Mouse (Mus musculus) neural tube, embryonic 14.5 days (tissue): ENCODE data around the gene Efs. TPM values are rescaled to one million over a fixed set of nuclear protein-coding genes. Genes with fewer than 3 reads are reported as not detected.
A peak's percentile ranks its signal among the peaks of the same experiment; 100 is the strongest.

Experiments
- ATAC-seq: fragments of 200-750 bp; cut with Nextera tagmentation; 2 replicates; pipeline ENCODE4 v1.8.0; 2017; ENCODE audit warnings: low read depth, mild to moderate bottlenecking, moderate TSS enrichment, moderate library complexity
- H3K27ac ChIP-seq: fragments of 300-500 bp; sonication (generic); 2 replicates; pipeline ENCODE4 v1.5.1; 2014; ENCODE audit warnings: low read depth, mild to moderate bottlenecking, control low read depth, low read length, moderate library complexity, mixed read lengths
- H3K27me3 ChIP-seq: fragments of 300-500 bp; sonication (generic); 2 replicates; pipeline ENCODE4 v1.6.1; 2014; ENCODE audit warnings: low read length; ENCODE audit not compliant: control insufficient read depth, insufficient read depth
- H3K36me3 ChIP-seq: fragments of 300-500 bp; sonication (generic); 2 replicates; pipeline ENCODE4 v1.6.1; 2014; ENCODE audit warnings: low read length, mixed read lengths; ENCODE audit not compliant: control insufficient read depth, insufficient read depth
- H3K4me1 ChIP-seq: fragments of 300-500 bp; sonication (generic); 2 replicates; pipeline ENCODE4 v1.6.1; 2014; ENCODE audit warnings: low read length; ENCODE audit not compliant: control insufficient read depth, insufficient read depth
- H3K4me2 ChIP-seq: fragments of 300-500 bp; sonication (generic); 2 replicates; pipeline ENCODE4 v1.6.1; 2014; ENCODE audit warnings: mild to moderate bottlenecking, low read depth, low read length, control low read depth
- H3K4me3 ChIP-seq: fragments of 300-500 bp; sonication (generic); 2 replicates; pipeline ENCODE4 v1.5.1; 2014; ENCODE audit warnings: low read depth, low read length, control low read depth, mixed read lengths
- H3K9ac ChIP-seq: fragments of 300-500 bp; sonication (generic); replicated peaks from 2 replicates; pipeline ENCODE4 v1.6.1; 2014; ENCODE audit warnings: low read depth, mild to moderate bottlenecking, control low read depth, low read length, mixed read lengths
- H3K9me3 ChIP-seq: fragments of 300-500 bp; sonication (generic); 2 replicates; pipeline ENCODE4 v1.6.1; 2016; ENCODE audit warnings: low read length; ENCODE audit not compliant: control insufficient read depth
- WGBS: fragments of 180-500 bp; shearing (Covaris S2); extraction: QIAGEN DNeasy Blood & Tissue Kit; methylation state at CpG from one replicate; pipeline ENCODE4 v1.1.7; 2014; 5-methylcytosine and 5-hydroxymethylcytosine counted together
- polyA plus RNA-seq: library from polyadenylated mRNA; unstranded; fragments of >200 nt; fragmentation: Nextera tagmentation; extraction: Ambion mirVana; gene quantifications from 2 replicates; pipeline ENCODE4 v1.2.1, GENCODE M21; 2014

The Efs gene
- polyA plus RNA-seq, 1 experiment from 2014 or later, result 9.9 TPM

- H3K27ac ChIP-seq, result peak within 1 kb of the TSS; percentile 55
- peak within 1 kb of the TSS; percentile 8; the same call in 1 of the 2 replicates for H3K4me2 ChIP-seq
- peak; percentile 39; the same call in 1 of the 2 replicates for ATAC-seq
- 0 out of 2 replicates have a peak within 1 kb of the TSS, but pooled peaks have one; percentile 21 for H3K9ac ChIP-seq
- H3K4me1 ChIP-seq, result 0 out of 2 replicates have a peak, but pooled peaks cover 7% of the 10 kb centered on the region
- H3K27me3 ChIP-seq, result no peaks in the 10 kb centered on the region
- 20% methylated on average over 8 of the region's 8 CpGs for WGBS
- H3K9me3 ChIP-seq, result no peaks in the 10 kb centered on the region
- H3K36me3 ChIP-seq, result no peaks in the 10 kb centered on the region
- no peak within 1 kb of the TSS for H3K4me3 ChIP-seq
These were observed 10.2 kb upstream of the Efs start, which contains the start of gene Cmtm5 for GRCm38 (mm10) chr14:54935904-54936830. Gene Cmtm5, plus strand, starts transcription at chr14:54936261.

DNA sequence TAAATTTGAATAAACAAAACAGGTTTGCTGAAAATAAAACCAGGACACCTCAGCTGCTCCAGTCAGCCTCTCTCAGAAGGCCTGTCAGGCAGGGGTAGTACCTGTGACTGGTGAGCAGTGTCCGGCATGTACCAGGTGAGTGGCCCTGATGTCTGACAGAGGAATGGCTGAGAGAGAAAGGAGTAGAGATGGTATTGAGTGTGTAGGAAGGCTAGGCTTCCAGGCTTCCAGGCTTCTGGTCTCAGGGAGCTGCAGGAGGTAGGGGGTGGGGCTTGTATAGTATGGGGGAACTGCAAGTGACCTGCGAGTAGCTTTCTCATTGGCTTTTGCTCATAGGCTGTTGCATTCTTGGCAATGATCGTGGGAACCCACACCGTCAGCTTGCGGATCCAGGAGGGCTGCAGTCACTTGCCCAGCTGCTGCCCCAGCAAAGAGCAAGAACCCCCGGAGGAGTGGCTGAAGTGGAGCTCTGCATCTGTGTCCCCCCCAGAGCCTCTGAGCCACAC, 6.8 kb upstream of the Efs start, which contains the start of gene Il25:
Gene Il25, plus strand, starts transcription at position 51 of the 506 bp plus-strand sequence.
- Histone ChIP-seq H3K9ac (no peak within 1 kb of the TSS), H3K4me1 (0 out of 2 replicates have a peak, but pooled peaks cover 7% of the 10 kb centered on the region), H3K27ac (no peak within 1 kb of the TSS), H3K36me3 (no peaks in the 10 kb centered on the region), H3K4me2 (no peak within 1 kb of the TSS), H3K4me3 (no peak within 1 kb of the TSS), H3K9me3 (no peaks in the 10 kb centered on the region), H3K27me3 (no peaks in the 10 kb centered on the region)
- WGBS, result 22% methylated on average over 6 of the region's 6 CpGs
- ATAC-seq, result peak; percentile 38; the same call in 1 of the 2 replicates

DNA sequence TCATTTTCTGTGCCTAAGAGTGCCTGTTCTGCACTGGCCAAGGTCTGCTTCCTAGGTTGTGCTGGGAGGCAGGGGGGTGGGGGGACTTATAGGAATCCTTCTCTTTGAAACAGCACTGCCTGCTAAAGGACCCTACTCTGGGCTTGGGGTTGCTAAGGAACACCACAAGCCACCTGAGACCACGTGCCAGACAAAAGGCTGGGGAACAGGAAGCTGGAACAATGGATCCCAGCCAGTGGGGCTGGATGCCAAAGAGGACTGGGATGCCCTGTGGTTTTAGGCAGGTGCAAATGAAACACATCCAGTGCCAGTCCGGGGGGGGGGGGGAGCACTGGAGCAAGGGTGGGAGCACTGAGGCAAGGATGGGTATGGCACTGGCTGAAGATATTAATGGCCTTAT, 4.5 kb upstream of the Efs start:
- Histone ChIP-seq H3K9ac (no peak overlapping the region), H3K9me3 (no peaks in the 10 kb centered on the region), H3K36me3 (no peaks in the 10 kb centered on the region), H3K4me1 (peaks cover 4% of the 10 kb centered on the region; the same call in 1 of the 2 replicates), H3K4me2 (no peak overlapping the region), H3K4me3 (no peak overlapping the region), H3K27me3 (no peaks in the 10 kb centered on the region), H3K27ac (no peak overlapping the region)
- no peak for ATAC-seq
- WGBS, result 14% methylated on average over 2 of the region's 2 CpGs

DNA sequence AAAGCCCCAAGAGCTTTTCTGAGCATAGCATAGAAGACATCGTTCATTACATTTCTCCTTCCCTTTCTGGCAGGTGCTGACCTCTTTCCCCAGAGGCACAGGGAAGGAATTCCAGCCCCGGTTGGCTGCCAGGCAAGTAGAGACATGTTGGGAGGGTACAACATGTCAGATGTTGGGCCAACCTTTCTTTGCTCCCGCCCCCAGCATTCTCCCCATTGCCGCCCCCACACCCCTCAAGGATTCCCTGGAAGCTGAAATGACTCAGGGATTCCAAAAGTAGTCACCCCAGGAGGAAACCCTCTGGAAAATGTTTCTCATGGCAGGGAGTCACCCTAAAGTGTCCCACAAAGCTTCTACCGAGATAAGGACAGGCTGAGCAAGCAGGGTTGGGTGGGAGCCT, 3.9 kb upstream of the Efs start:
- ATAC-seq, result no peak
- WGBS, result 79% methylated on average over 5 of the region's 5 CpGs
- no peaks in the 10 kb centered on the region for H3K9me3 ChIP-seq

GRCm38 (mm10) chr14:54927296-54927695, 1.4 kb upstream of the Efs start:
- WGBS, result 15% methylated on average over 7 of the region's 7 CpGs
- ATAC-seq, result no peak

More for the DNA sequence above, 3.9 kb upstream of the Efs start:
- Histone ChIP-seq H3K36me3 (no peaks in the 10 kb centered on the region), H3K9ac (no peak overlapping the region), H3K4me3 (no peak overlapping the region), H3K4me2 (no peak overlapping the region), H3K4me1 (peaks cover 8% of the 10 kb centered on the region; the same call in 1 of the 2 replicates), H3K27me3 (no peaks in the 10 kb centered on the region), H3K27ac (no peak overlapping the region)

DNA sequence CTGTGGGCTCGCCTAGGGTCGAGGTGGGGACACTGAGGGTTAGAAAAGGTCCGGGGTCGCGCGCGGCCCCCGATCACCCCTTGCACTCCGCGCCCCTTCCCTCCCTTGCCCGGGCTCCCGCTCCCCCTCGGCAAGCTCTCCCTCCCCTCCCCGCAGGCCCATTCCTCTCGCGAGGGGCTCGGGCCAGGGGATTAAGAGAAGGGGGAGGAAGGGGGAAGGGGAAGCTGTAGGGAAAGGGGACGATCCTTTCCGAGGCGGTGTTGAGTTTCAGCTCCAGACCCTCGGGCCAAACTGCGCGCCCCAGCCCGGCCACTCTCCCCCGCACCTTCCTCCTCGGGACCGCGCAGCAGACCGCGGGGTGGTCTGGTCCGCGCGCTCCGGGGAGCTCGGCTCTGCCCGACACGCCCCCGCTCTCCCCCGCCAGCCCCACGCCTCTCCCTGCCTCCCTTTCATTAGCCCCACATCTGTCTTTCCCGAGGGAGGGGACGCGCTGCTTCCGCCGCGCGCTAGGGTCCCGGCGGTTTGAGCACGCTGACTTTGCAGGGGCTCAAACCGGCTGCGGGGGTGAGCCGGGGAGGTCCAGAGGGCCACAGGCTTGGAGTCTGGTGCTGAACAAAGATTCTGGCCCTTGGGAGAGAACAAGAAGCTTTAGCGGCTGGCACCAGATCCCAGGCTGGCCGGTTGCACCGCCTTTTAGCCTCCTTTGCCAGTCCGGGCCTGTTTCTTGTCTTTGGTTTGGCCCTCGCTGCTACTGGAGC, 654 bp upstream of the Efs start:
- Histone ChIP-seq H3K4me1 (peaks cover 8% of the 10 kb centered on the region; the same call in 1 of the 2 replicates), H3K27ac (peak overlapping the region; percentile 52)
- ATAC-seq, result peak; percentile 70

More at GRCm38 (mm10) chr14:54927296-54927695, 1.4 kb upstream of the Efs start:
- Histone ChIP-seq H3K27ac (peak overlapping the region; percentile 52), H3K9me3 (no peaks in the 10 kb centered on the region), H3K4me3 (peak overlapping the region; percentile 44; the same call in 1 of the 2 replicates), H3K36me3 (no peaks in the 10 kb centered on the region), H3K4me2 (peak overlapping the region; percentile 98), H3K4me1 (peaks cover 8% of the 10 kb centered on the region; the same call in 1 of the 2 replicates), H3K9ac (no peak overlapping the region), H3K27me3 (no peaks in the 10 kb centered on the region)

GRCm38 (mm10) chr14:54924641-54925348, 1.1 kb downstream of the Efs start:
- H3K9ac ChIP-seq, result peak overlapping the region; percentile 72; the same call in 1 of the 2 replicates
- H3K9me3 ChIP-seq, result no peaks in the 10 kb centered on the region; the same call in 1 of the 2 replicates
- H3K27ac ChIP-seq, result peak overlapping the region; percentile 52
- 6% methylated on average over 7 of the region's 7 CpGs for WGBS
- no peaks in the 10 kb centered on the region for H3K27me3 ChIP-seq
- H3K36me3 ChIP-seq, result no peaks in the 10 kb centered on the region
- ATAC-seq, result peak; percentile 45; the same call in 1 of the 2 replicates
- H3K4me2 ChIP-seq, result peak overlapping the region; percentile 98
- H3K4me3 ChIP-seq, result peak overlapping the region; percentile 44
- peaks cover 8% of the 10 kb centered on the region; the same call in 1 of the 2 replicates for H3K4me1 ChIP-seq

More for the DNA sequence above, 654 bp upstream of the Efs start:
- H3K36me3 ChIP-seq, result no peaks in the 10 kb centered on the region
- peak overlapping the region; percentile 44 for H3K4me3 ChIP-seq
- no peaks in the 10 kb centered on the region; the same call in 1 of the 2 replicates for H3K9me3 ChIP-seq
- H3K4me2 ChIP-seq, result peak overlapping the region; percentile 98
- H3K9ac ChIP-seq, result peak overlapping the region; percentile 72
- WGBS, result 1% methylated on average over 34 of the region's 58 CpGs
- H3K27me3 ChIP-seq, result no peaks in the 10 kb centered on the region
